Mouse (Mus musculus) small intestine, adult 2 months (tissue): ENCODE measurements around the gene Evc.

Experiments
- CTCF ChIP-seq: fragments of 200-500 bp; IDR thresholded peaks from 2 replicates; pipeline ENCODE4 v1.5.1; 2012; ENCODE audit warnings: low read depth, mild to moderate bottlenecking, control low read depth, inconsistent platforms, low read length, moderate library complexity, mixed read lengths; ENCODE audit not compliant: insufficient replicate concordance, insufficient read length; ENCODE audit errors: extremely low read depth
- POLR2A ChIP-seq: fragments of 200-500 bp; IDR thresholded peaks from 2 replicates; pipeline ENCODE4 v1.6.1; 2012; ENCODE audit warnings: low read depth, mild to moderate bottlenecking, control low read depth, inconsistent platforms, low read length, moderate library complexity

- TF ChIP-seq CTCF, result peak; percentile 46; the same call in 1 of the 2 replicates
- TF ChIP-seq POLR2A, result no peak
Observed at GRCm38 (mm10) chr5:37288374-37288773, 48.3 kb downstream of the Evc start.
